Mouse (Mus musculus) splenic B cell, adult 2 months (primary cell): ENCODE measurements around the gene Krtap21-1.

ENCODE experiments used
- DNase-seq: peaks from one replicate; pipeline ENCODE4 v3.0.0-alpha.2; 2011; ENCODE audit warnings: low read depth, low spot score
- H3K27me3 ChIP-seq: 2 replicates; pipeline ENCODE4 v1.6.1; 2012; ENCODE audit warnings: mild to moderate bottlenecking, low read length, moderate library complexity, mixed read lengths; ENCODE audit not compliant: control insufficient read depth, poor library complexity, insufficient read depth, severe bottlenecking
- H3K36me3 ChIP-seq: 2 replicates; pipeline ENCODE4 v1.6.1; 2012; ENCODE audit warnings: mild to moderate bottlenecking, low read length, moderate library complexity, mixed read lengths; ENCODE audit not compliant: control insufficient read depth, poor library complexity, insufficient read depth, severe bottlenecking

The Krtap21-1 gene

GRCm38 (mm10) chr16:89403768-89404167 is at the start of gene Krtap21-1:
Gene Krtap21-1 (minus strand): TSS chr16:89403868.
- H3K36me3 ChIP-seq, result no peaks in the 10 kb centered on the region
- DNase-seq, result no peak
- no peaks in the 10 kb centered on the region for H3K27me3 ChIP-seq

DNA sequence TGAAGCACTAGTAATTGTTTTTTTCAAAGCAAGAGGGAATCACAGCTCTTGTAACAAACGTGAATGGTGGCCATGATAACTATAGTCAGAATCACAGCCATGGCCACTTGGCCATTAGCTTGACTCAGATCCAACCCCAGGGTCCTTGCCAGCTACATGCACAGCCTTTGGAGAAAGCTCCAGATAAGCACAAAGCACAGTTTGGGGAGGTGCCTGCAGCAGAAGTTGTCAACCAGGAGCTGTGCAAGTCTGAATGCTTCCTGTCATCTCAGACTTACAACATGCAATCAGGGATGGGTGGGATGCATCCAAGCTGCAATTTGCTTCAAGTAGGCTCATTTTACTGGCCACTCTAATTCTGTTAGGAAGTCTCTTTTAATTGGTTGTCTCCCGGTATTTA is 25.9 kb upstream of the Krtap21-1 start:
- H3K36me3 ChIP-seq, result no peaks in the 10 kb centered on the region
- no peak for DNase-seq
- H3K27me3 ChIP-seq, result no peaks in the 10 kb centered on the region

GRCm38 (mm10) chr16:89425310-89425709 is 21.6 kb upstream of the Krtap21-1 start:
- Histone ChIP-seq H3K36me3 (no peaks in the 10 kb centered on the region), H3K27me3 (no peaks in the 10 kb centered on the region)
- DNase-seq, result no peak

GRCm38 (mm10) chr16:89420011-89420410 is 16.3 kb upstream of the Krtap21-1 start, which contains the start of gene Krtap6-2:
Gene Krtap6-2 (minus strand): TSS chr16:89420111.
- DNase-seq, result no peak
- no peaks in the 10 kb centered on the region for H3K27me3 ChIP-seq
- H3K36me3 ChIP-seq, result no peaks in the 10 kb centered on the region

- DNase-seq, result no peak
- no peaks in the 10 kb centered on the region for H3K27me3 ChIP-seq
- H3K36me3 ChIP-seq, result no peaks in the 10 kb centered on the region
These were observed 12.6 kb upstream of the Krtap21-1 start for GRCm38 (mm10) chr16:89416311-89416710.

- H3K27me3 ChIP-seq, result no peaks in the 10 kb centered on the region
- H3K36me3 ChIP-seq, result no peaks in the 10 kb centered on the region
- no peak for DNase-seq
These were observed 6.8 kb upstream of the Krtap21-1 start for GRCm38 (mm10) chr16:89410345-89411068.

DNA sequence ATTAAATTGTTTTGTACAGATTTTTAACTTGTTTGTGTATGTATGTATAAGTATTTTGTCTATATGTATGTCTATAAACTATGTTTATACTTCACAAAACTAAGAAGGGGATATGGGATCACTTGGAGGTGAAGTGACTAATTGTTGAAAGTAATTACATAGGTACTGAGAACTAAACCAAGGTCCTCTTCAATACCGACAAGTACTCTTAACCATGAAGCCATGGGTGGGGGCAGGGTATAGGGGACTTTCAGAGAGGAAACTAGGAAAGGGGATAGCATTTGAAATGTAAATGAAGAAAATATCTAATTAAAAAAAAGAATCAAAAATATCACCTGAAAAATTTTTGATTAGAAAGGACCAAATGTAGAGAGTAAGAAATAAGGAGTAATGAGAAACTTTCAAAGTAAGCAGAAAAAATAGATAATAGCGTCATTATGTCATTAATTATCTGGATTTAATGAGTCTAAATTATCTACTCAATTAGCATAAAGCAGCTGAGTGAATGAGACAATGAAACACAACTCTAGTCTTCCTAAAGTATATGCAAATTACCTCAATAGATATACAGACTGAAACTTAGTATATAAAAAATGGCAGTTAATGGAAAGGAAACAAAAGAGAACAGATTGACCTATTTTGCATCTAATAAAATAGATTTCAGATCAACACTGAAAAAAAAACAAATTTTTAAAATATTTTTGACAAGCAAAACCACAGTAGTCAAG is 30.8 kb downstream of the Krtap21-1 start:
- Histone ChIP-seq H3K36me3 (no peaks in the 10 kb centered on the region), H3K27me3 (no peaks in the 10 kb centered on the region)
- no peak for DNase-seq
